Mouse (Mus musculus) midbrain, embryonic 16.5 days (tissue): Measurements from ENCODE around the gene Pfdn6. TPM values are rescaled to one million over a fixed set of nuclear protein-coding genes. Genes with fewer than 3 reads are reported as not detected.

Experiments
- ATAC-seq: fragments of 200-750 bp; cut with Nextera tagmentation; 2 replicates; pipeline ENCODE4 v1.8.0; 2017; ENCODE audit warnings: moderate TSS enrichment
- H3K27ac ChIP-seq: fragments of 300-500 bp; sonication (generic); 2 replicates; pipeline ENCODE4 v1.5.1; 2014; ENCODE audit warnings: mild to moderate bottlenecking, low read length, mixed read lengths
- H3K27me3 ChIP-seq: fragments of 300-500 bp; sonication (generic); 2 replicates; pipeline ENCODE4 v1.6.1; 2014; ENCODE audit warnings: low read depth, low read length, mixed read lengths; ENCODE audit not compliant: control insufficient read depth, insufficient read depth
- H3K36me3 ChIP-seq: fragments of 300-500 bp; sonication (generic); 2 replicates; pipeline ENCODE4 v1.6.1; 2014; ENCODE audit warnings: mild to moderate bottlenecking, low read length, moderate library complexity, mixed read lengths; ENCODE audit not compliant: control insufficient read depth, insufficient read depth
- H3K4me1 ChIP-seq: fragments of 300-500 bp; sonication (generic); 2 replicates; pipeline ENCODE4 v1.6.1; 2014; ENCODE audit warnings: mild to moderate bottlenecking, low read length, mixed read lengths; ENCODE audit not compliant: control insufficient read depth, insufficient read depth
- H3K4me2 ChIP-seq: fragments of 300-500 bp; sonication (generic); 2 replicates; pipeline ENCODE4 v1.6.1; 2014; ENCODE audit warnings: mild to moderate bottlenecking, low read length, mixed read lengths
- H3K4me3 ChIP-seq: fragments of 300-500 bp; sonication (generic); 2 replicates; pipeline ENCODE4 v1.5.1; 2014; ENCODE audit warnings: low read depth, mild to moderate bottlenecking, low read length, moderate library complexity, mixed read lengths
- H3K9ac ChIP-seq: fragments of 300-500 bp; sonication (generic); 2 replicates; pipeline ENCODE4 v1.6.1; 2014; ENCODE audit warnings: low read depth, low read length, mixed read lengths
- H3K9me3 ChIP-seq: fragments of 300-500 bp; sonication (generic); replicated peaks from 2 replicates; pipeline ENCODE4 v1.6.1; 2014; ENCODE audit warnings: mild to moderate bottlenecking, low read length, mixed read lengths; ENCODE audit not compliant: control insufficient read depth, poor library complexity, severe bottlenecking
- WGBS: fragments of 180-500 bp; shearing (Covaris S2); extraction: QIAGEN DNeasy Blood & Tissue Kit; methylation state at CpG from one replicate; pipeline ENCODE4 v1.1.7; 2014; 5-methylcytosine and 5-hydroxymethylcytosine counted together
- polyA plus RNA-seq: library from polyadenylated mRNA; unstranded; fragments of >200 nt; fragmentation: Nextera tagmentation; extraction: Ambion mirVana; gene quantifications from 2 replicates; pipeline ENCODE4 v1.2.1, GENCODE M21; 2015

Gene Pfdn6
- polyA plus RNA-seq, 1 experiment from 2014 or later = 186 TPM

DNA sequence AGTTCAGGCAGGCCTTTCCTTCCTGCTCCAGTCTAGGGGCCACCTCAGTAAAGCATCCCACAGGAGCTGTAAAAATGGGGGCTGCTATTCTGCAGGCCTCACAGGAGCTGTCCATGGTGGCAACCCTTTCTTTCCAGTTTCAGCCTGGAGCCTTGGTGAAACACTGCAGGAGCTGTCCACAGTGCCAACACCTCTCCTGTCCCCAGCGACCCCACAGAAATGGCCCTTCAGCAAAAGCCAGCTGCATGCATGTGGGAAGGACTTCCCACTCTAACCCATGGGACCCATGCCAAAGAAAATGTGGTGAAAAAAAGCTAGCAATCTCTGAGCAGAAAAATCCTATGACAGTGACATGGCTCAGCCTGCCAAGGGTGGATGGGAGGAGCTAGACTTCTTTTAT is 32.5 kb upstream of the Pfdn6 start:
- Histone ChIP-seq H3K4me1 (no peaks in the 10 kb centered on the region), H3K9ac (no peak overlapping the region), H3K4me3 (no peak overlapping the region), H3K4me2 (no peak overlapping the region), H3K27me3 (peaks cover 12% of the 10 kb centered on the region), H3K27ac (no peak overlapping the region), H3K36me3 (no peaks in the 10 kb centered on the region), H3K9me3 (no peaks in the 10 kb centered on the region)
- ATAC-seq = no peak
- 14% methylated on average over 1 of the region's 1 CpGs for WGBS

DNA sequence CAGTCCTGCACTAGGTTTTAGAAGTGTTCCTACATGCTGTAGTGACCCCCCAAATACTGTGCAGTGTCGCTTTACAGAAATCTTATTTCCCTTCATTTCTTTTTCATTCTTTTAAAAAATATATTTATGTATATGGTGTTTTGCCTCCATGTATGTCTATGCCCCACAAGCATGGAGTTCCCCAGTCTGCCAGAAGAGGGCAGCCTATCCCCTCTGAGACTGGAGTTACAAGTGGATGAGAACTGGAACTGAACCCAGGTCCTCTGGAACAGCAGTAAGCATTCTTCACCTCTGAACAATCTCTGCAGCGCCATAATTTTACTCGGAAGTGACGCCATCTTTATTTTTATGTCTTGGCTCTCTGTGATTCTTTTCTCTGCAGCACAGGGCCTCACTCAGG is 29.3 kb upstream of the Pfdn6 start:
- Histone ChIP-seq H3K4me3 (no peak overlapping the region), H3K36me3 (peaks cover 14% of the 10 kb centered on the region), H3K27me3 (no peaks in the 10 kb centered on the region), H3K4me2 (no peak overlapping the region), H3K9ac (no peak overlapping the region), H3K9me3 (no peaks in the 10 kb centered on the region), H3K27ac (no peak overlapping the region), H3K4me1 (no peaks in the 10 kb centered on the region)
- ATAC-seq = no peak
- WGBS = 76% methylated on average over 4 of the region's 4 CpGs

- peak; percentile 63 for ATAC-seq
- Histone ChIP-seq H3K27ac (no peak overlapping the region), H3K27me3 (no peaks in the 10 kb centered on the region), H3K9ac (no peak overlapping the region), H3K36me3 (peaks cover 14% of the 10 kb centered on the region), H3K4me1 (no peaks in the 10 kb centered on the region), H3K4me2 (peak overlapping the region; percentile 28; the same call in 1 of the 2 replicates), H3K9me3 (no peaks in the 10 kb centered on the region), H3K4me3 (no peak overlapping the region)
- whole genome bisulfite sequencing = 28% methylated on average over 5 of the region's 5 CpGs
These were observed 28.8 kb upstream of the Pfdn6 start for GRCm38 (mm10) chr17:33968927-33969326.

- Histone ChIP-seq H3K9me3 (no peaks in the 10 kb centered on the region), H3K9ac (no peak overlapping the region), H3K4me2 (peak overlapping the region; percentile 28; the same call in 1 of the 2 replicates), H3K36me3 (peaks cover 14% of the 10 kb centered on the region), H3K4me3 (no peak overlapping the region), H3K4me1 (no peaks in the 10 kb centered on the region), H3K27me3 (no peaks in the 10 kb centered on the region), H3K27ac (no peak overlapping the region)
- peak; percentile 81 for ATAC-seq
- WGBS = 2% methylated on average over 9 of the region's 9 CpGs
These were observed 28.3 kb upstream of the Pfdn6 start for GRCm38 (mm10) chr17:33968489-33968888.

GRCm38 (mm10) chr17:33965846-33966550 is 25.9 kb upstream of the Pfdn6 start:
- 91% methylated on average over 16 of the region's 16 CpGs for WGBS
- ATAC-seq = no peak
- Histone ChIP-seq H3K9me3 (no peaks in the 10 kb centered on the region), H3K36me3 (peaks cover 32% of the 10 kb centered on the region), H3K27ac (no peak overlapping the region), H3K27me3 (no peaks in the 10 kb centered on the region), H3K4me3 (no peak overlapping the region), H3K9ac (no peak overlapping the region), H3K4me2 (no peak overlapping the region), H3K4me1 (no peaks in the 10 kb centered on the region)

- ATAC-seq = no peak
- Histone ChIP-seq H3K36me3 (peaks cover 35% of the 10 kb centered on the region), H3K27me3 (no peaks in the 10 kb centered on the region), H3K27ac (no peak overlapping the region), H3K4me2 (no peak overlapping the region), H3K9ac (no peak overlapping the region), H3K4me3 (no peak overlapping the region), H3K4me1 (no peaks in the 10 kb centered on the region), H3K9me3 (no peaks in the 10 kb centered on the region)
- 92% methylated on average over 16 of the region's 17 CpGs for WGBS
These were observed 25.1 kb upstream of the Pfdn6 start for GRCm38 (mm10) chr17:33965082-33965845.

- Histone ChIP-seq H3K4me1 (no peaks in the 10 kb centered on the region; the same call in 1 of the 2 replicates), H3K27ac (no peak overlapping the region), H3K4me3 (no peak overlapping the region), H3K9me3 (no peaks in the 10 kb centered on the region), H3K36me3 (peaks cover 44% of the 10 kb centered on the region), H3K4me2 (no peak overlapping the region), H3K9ac (no peak overlapping the region), H3K27me3 (no peaks in the 10 kb centered on the region)
- 90% methylated on average over 7 of the region's 7 CpGs for WGBS
- ATAC-seq = no peak
These were observed 22.7 kb upstream of the Pfdn6 start for GRCm38 (mm10) chr17:33962876-33963275.

- Histone ChIP-seq H3K9me3 (no peaks in the 10 kb centered on the region), H3K9ac (no peak overlapping the region), H3K4me2 (no peak overlapping the region), H3K27ac (no peak overlapping the region), H3K27me3 (no peaks in the 10 kb centered on the region), H3K4me1 (peaks cover 9% of the 10 kb centered on the region), H3K4me3 (no peak overlapping the region), H3K36me3 (peaks cover 31% of the 10 kb centered on the region)
- no peak for ATAC-seq
- WGBS = 94% methylated on average over 15 of the region's 15 CpGs
These were observed 19.8 kb upstream of the Pfdn6 start for GRCm38 (mm10) chr17:33959948-33960347.

DNA sequence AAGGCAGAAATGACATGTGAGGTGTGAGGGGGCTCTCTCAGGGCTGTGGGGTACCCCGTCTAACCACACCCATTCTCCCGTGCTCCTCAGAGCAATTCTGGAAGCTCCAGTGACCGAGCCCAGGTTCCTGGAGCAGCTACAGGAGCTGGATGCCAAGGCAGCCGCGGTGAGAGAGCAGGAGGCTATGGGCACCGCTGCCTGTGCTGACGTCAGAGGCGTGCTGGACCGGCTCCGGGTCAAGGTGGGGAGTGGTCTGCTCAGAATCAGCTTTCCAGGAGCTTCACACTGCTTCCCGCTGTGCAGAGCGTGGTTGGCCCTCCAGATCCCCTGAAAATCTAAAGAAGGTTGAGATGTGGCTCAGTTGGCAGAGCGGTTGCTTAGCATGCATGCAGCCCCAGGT is 19.0 kb upstream of the Pfdn6 start:
- no peaks in the 10 kb centered on the region for H3K9me3 ChIP-seq
- no peaks in the 10 kb centered on the region for H3K27me3 ChIP-seq
- H3K4me2 ChIP-seq = no peak overlapping the region
- peaks cover 16% of the 10 kb centered on the region for H3K4me1 ChIP-seq
- 96% methylated on average over 13 of the region's 13 CpGs for WGBS
- peaks cover 30% of the 10 kb centered on the region for H3K36me3 ChIP-seq
- no peak overlapping the region for H3K27ac ChIP-seq
- H3K4me3 ChIP-seq = no peak overlapping the region
- no peak overlapping the region for H3K9ac ChIP-seq
- no peak for ATAC-seq
